Mouse (Mus musculus): Measurements from ENCODE around the gene Pirt.

Pirt gene

DNA sequence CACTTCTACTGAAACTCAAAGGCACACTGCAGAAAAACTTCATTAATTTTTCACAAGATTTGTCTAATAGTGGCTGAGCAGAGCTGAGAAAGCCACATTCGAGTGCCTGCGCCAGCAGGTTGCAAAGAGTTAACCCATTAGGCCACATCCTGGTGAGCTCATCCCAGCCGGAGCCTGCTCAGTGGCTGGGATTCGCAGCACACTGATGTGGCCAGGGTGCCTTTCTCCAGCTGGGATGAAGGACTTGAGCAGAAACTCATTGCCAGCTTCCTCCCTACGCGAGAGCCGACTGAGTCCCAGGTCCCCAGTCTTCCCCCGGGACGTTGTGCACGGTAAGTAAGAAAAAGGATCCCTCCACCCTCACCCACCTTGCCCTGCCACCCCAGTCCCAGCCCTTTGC is at the start of gene Pirt:
Gene Pirt (plus strand): TSS at position 171 of the 400 bp plus-strand sequence.
- DNase-seq, result no peak

DNA sequence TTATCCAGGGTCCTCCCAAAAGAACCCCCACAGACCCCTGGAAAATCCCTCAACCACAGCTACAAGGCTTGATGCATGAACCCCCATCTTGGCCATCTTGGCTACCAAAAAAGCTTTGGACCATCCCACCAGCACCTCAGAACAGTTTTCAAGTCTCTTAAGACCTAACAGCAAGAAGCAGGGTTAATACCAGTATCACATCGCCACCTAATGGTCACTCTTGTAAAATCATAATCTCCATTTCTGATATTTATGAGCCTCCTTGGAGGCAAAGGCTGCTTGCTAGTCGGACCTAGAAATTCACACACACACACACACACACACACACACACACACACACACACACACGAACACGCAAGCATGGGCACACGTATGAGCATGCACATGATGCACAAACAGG is 40.1 kb upstream of the Pirt start:
- DNase-seq, result no peak

DNA sequence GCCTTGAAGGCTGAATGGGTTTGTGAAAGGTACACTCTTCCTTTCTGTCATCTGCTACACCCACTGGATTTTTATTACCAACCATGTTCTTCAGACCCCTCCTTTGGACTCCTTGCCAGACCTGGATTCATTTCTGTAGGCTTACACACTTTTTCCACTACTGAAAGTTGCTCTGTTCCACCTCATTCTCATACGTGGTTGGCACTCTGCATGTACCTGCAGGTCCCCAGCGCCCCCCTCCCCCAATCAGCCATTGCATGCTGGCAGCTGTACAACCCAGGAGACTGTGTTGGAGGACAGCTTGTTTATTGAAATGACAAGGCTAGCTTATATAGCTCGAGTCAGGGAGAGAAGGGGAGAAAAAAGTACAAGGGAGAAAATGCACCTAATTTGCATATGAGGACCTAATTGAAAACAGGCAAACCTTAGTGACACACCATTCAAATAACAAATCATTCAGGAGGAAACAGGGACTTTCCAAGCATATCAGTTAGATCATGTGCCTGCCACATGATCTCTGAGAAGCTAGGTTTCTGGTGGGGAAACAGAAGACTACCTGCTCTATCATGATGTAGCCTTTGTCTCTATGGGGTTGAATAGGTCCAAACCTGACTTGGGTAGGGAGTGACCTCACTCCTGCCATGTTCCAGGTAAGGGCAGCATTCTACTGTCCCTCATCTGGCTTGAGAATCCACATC is 38.9 kb upstream of the Pirt start:
- no peak for DNase-seq

DNA sequence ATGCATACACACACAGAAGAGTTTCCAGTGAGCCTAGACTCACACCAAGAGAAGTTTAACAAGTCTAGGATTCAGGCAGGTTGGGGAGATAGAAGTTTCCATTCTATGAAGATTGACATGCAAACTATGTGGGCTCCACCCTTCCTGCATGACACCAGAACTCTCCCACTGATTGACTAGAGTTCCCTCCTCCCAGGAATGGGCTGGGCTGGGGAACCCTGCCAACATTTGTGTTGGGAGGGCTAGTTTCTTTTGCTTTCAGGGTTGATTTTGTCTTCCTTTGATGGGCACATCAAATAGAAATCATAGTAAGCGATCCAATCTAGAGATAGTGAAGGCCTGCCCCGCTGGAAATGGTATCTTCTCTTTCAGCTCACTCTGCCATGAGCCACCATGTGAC is 30.5 kb upstream of the Pirt start:
- DNase-seq, result no peak

DNA sequence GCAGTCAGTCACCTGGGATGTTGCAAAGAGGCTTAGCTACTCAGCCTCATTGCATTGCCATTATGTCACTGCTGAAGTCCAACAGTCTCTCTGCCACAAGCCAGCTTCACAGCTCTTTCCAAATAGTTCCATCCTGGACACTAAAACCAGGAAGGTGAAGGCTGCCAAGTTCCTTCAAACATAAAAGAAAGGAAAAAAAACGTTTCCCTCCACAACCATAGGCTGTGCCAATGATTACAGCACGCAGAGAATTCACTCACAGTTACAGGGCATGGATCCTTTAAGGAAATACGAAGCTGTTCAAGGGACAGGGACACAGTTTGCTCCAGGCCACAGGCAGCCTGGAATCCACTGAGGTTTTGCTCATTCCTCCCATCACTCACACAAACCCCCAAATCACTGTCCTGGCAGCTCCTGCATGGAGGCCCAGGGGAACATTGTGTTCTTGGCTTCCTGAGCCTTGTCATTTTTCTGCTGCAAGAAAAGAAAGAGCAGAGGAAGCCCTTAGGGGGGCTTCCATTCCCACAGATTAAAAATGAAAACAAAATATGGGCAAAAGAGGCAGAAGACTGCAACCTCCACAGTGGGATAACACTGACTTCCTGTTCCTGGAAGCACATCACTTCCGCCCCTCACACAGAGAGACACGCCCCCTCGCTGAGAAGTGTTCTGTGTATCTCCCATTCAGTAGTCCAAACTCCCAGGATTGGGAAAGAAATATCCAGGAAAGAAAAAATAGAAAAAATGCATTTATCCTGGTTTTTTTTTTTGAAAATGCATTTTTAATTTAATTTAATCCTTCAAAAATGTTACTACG is 29.3 kb upstream of the Pirt start:
- no peak for DNase-seq

DNA sequence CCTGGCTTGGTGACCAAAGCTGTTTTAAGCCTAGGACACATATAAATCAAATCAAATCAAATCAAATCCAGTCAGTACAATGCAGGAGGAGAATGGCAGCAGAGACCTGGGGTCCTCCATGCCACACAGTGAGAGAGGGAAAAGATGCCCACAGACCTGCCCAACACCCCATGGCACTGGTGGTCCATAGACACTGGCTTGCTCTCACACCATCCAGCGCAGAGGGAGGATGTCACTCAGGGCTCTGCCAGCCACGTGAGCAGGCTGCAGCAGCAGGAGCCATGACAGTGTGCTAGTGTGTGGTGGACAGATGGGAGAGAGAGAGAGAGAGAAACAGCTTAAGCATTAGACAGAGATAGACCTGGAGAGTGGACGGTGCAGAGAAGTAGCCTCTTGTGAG is 19.2 kb upstream of the Pirt start:
- DNase-seq, result no peak

DNA sequence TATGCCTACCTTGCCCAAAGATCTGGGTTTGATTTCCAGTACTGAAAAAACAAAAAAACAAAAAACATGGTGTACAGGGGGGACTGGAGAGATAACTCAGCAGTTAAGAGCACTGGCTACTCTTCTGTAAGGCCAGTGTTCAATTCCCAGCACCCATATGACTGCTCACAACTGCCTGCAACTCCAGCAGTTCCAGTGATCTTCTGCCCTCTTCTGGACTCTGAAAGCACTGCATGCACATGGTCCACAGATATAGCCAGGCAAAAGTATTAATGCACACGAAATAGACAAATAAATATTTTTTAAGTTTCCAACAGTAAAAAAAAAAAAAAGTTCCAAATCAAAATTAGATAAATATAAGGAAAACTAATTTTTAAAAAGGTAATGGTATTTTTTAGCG is 13.0 kb upstream of the Pirt start:
- DNase-seq, result no peak

DNA sequence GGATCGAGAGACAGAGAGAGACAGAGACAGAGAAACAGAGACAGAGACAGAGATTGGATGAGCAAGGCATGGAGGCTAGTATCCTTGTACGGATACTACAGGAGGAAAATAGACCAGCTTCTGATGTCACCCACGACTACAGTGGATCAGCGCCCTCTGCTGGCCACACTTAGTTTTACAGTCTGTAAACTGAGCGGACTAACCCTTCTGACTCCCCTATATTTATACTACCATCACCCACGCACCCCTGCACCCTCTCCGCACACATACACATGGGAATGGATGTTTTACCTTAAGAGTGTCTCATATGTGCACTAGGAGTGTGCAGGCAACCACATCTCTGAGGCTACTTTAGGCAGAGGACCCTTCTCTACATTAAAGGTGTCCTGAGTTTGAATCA is 12.4 kb upstream of the Pirt start:
- DNase-seq, result peak; percentile 66

DNA sequence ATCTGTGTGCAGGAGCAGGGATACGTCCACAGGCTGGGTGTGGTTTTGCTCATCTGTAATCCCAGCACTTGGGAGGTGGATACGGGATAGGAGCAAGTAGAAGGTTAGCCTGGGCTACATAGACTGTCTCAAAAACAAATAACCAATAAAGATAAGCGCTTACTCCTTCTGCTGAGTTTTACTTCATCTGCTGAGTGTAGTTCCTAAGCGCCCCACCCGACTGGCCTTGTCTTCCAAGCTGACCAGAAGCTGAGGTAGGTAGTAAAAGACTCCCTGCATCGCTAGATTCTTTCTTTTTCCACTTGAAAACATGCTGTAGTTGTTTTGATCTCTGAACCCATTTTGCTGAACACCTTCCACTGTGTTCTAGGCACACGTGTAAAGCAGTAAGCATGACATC is 9.0 kb upstream of the Pirt start:
- DNase-seq, result no peak

DNA sequence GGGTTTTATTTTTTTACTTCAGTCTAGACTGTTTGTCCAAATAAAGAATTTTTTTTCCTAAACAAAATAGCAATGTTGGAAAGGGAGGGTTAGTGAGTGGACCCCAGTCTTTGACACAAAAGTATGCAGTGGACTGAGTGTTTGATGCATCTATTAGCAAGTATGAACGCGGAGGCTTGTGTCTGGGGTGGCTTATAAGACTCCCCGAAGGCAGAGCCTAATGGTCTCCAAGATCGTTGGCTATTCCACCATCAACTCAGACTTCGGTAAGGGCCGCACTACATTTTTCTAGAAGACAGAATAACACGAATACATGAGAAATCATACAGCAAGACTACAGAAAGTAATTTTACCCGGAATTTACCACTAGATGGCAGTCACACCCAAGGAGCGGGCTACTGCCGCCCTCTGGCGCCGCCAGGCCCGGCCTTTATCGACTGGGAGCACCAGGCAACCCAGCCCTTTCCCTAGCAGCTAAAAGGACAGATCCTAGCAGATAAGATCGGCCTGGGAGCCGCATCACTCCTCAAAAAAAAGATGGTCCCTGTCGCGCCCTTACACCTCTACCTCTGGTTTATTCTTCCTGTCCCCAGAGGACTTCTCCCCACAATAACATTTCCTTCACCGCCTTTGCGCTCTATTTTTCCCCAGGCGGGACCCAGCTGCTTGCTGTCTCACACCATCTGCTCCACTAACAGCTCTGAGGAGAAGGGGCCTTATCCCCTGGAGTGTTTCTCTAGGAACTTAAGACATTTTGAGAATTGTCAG is 6.0 kb upstream of the Pirt start:
- peak; percentile 78 for DNase-seq

DNA sequence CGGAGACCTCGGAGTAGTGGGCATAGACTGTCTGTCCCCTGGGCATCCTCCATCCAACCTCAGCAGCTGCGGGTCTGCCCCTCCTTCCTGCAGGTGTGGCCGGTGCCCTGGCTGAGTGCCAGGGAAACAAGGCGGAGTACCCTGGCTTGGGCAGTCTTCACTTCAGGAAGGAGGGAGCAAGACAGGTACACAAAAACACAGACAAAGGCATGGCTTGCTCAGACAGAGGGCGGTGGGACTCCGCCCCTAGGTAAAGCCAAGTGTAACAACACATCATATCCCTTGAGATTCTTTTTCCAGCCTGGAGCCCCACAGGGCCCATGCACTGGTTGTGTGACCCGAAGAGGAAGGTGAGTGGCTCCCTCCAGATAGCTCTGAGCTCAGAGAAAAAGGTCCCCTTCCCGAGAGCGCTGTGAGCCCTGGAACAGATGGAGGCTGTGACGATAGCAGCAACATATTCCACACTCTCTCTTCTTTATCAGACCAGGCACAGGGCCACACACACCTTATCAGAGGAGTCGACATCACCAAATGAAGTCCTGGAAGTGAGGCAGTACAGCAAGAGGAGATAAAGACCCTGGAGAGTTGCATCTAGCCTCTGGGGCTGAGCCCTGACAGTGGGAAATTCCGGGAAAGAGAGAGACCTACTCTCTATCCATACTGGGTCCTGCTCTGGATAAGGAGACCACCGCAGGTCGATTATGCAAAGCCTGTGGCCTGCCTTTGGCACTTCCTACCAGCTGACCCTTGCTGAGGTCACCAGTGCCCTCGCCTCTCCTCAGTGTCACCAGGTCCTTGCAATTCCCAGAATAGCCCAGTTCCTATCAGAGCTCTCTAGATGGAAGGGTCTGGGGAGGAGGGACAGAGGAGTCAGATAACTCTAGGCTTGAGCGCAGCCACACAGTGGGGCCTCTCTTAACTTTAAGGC is 1.0 kb downstream of the Pirt start:
- DNase-seq, result peak; percentile 68

DNA sequence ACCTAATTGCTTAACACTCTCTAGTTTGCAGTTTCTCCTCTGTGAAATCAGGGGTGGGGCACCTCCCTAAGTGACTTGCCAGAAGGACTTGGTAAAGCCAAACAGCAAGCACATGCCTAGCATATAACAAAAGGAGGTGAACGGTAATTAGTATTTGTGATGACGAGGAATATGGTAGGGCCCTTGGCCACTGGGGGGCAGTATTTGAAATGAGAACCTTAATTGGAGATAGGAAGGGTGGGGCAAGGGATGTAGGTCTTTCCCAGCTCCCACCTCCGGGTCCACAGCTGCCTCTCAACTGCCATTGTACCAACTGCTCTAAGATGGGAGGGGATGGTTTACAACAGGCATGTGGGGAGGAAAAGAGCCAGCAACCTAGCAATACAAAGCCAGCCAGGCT is 2.5 kb downstream of the Pirt start:
- DNase-seq, result peak; percentile 61

DNA sequence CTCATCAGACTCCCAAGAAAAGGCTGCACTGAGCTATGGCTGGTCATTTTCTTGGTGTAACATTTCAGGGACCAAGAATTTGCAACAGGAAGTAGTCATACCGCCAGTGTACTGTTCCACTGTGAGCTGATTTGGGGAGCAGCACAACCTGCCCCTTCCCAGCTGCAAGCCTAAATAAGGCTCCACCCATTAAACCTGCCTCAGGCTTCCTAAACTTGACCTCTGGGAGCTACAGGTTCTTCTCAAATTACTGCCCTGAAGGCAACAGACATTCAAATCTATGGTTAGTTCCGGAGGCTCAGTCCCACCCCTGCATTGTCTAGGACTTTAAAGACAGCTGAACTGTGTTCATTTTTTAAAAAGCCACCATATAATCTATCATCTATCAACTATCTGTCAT is 8.2 kb downstream of the Pirt start:
- DNase-seq, result no peak

DNA sequence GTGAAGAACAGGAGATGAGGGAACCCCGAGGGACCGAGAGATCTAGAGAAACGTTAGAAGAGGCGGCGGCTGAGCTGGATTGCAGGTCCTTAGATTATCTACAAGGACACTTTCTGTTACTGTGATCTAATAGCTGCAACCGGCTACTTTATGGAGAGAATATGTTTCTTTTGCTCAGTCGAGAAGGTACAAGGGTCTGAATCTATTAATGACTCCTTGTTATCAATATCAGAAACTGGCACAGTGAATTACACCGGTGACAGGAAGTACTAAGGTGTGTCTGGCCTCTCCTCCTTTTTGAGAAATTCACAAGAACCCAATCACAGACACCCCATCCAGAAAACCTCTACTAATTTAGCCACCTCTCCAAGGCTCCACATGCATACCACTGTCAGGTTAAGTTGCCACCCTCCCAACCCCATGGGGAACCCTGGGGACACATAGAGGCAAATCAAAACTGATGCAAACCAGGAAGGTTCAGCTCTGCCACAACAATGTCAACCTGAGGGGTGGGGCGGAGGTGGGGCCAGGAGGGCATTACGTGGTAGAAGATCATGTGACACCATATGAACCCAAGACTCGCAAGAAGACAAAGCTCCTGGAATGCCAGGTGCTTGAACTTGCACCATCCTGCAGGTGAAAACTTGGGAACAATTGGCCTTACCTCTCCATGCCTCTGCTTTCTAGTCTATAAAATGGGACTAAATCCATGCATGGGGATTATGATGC is 12.5 kb downstream of the Pirt start:
- DNase-seq, result no peak

DNA sequence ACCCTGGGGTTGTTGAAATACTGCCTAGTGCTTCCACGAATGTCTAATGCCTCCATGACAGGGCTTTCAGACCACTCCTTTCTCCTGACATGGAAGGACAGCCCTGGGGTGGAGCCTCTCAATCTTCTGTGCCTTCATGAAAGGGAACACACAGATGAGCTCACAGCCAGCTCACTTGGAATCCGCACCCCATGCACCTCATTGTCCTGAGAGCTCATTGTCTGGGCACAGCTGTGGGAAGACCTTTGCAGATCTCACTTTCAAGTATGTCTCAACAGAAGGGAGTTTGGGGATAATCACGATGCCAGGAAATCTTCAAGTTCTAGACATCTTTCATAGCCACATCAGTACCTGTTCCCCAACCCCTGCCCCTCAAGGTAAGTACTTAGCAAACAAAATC is 16.5 kb downstream of the Pirt start:
- DNase-seq, result no peak

DNA sequence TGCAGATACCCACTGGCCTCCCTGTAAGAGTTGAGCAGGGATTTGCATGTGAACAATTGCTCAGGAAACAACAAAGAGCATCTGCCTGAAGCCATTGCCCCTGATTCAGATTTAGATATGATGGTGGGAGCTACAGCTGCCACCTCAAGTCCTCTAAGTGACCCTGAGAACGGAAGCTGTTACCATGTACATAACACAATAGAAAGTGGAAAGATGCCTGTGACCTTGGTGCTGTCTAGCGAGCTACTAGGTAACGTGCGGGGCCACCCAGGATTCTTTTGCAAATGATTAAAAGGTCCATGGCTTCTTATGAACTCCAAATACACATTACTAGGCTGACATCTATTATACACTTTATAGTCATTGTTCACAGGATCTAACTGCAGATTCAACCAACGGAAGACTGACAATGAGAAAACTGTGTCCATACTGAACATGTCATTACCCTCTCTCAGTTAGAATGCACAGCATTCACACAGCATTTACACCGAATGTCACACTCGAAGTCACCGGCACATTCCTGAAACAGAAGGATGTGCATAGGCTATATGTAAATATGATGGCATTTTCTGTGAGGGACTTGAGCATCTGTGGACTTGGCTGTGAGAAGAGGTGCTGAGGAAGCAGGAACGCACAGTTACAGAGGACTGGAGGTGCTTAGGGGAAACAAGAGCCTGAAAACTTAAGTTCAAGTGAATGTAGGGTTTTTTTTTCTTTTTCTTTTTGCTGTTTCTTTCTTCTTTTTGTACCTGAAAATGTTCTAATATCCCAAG is 21.2 kb downstream of the Pirt start:
- DNase-seq, result no peak

DNA sequence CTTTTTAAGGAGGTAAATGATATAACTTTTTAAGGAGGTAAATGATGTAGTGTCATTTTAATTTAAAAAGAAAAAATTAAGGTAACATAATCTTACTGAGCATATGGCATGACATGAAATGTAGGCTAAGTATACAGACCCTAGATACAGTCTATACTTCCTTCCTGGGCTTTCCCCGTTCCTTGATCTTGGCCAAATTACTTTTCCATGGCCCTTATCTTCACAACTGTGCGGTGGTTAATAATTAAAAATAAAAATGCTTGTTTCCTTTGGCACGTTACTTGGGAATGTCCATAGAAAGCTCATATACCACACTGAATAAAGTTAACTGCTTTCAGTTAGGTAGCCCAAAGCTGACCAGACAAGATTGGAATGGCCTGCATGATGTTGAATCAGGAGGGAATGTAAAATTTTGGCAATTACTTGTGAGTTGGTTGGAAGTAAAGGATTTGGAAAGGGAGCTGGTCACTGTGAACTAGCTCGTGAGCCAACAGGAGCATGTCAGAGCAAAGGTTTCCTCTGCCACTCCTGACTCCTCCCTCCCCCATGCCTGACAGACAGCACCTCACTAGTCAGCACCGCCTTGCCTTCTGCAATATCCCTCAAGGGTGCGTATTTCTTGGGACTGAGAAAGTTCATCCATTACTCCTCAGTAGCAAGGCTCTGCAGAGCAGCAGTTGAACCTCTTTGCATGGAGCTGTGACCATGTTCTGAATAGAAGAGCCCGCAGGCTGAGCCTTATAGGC is 22.8 kb downstream of the Pirt start:
- DNase-seq, result no peak

DNA sequence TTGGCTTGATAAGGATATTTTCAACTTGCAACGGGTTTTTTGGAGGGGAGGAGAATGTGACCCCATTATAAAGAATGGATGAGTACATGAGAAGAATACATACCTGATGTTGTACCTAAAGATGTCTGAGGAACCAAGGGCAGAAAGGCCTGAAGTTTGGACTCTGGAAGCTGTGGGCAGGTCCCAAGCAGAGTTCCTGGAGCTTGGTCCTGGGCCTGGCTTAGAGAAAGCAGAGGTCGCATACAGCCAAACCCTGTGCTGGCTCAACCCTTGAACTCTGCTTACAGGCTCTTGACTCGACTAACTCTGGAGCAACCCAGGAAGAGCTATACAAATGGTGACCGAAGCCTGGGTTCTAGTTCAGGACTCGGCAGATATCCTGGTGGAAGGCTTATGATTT is 30.2 kb downstream of the Pirt start:
- DNase-seq, result no peak

DNA sequence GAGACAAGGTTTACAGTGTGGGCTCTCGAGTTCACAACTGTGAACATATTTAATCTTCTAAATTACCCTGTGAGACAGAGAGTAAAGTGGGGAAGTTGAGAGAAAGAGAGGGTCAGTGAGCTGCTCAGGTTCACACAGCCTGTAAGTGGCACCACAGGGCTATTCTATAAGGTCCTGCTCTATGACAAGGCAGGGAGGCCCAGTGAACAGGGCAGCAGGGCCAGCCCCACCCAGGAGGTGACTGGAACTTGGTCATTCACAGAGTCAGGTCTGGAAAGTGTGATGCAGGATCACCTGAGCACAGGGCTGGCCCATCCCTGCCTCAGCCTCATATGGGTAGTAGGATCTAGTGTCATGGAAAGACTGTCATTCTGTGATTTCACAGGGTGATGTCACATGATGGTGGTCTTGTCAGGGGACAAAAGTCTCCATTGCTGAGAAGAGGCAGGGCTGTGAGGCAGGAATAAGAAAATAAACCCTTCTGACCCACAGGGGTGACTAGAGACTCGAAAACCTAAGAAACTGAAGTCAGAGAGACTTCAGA is 33.5 kb downstream of the Pirt start:
- DNase-seq, result no peak

DNA sequence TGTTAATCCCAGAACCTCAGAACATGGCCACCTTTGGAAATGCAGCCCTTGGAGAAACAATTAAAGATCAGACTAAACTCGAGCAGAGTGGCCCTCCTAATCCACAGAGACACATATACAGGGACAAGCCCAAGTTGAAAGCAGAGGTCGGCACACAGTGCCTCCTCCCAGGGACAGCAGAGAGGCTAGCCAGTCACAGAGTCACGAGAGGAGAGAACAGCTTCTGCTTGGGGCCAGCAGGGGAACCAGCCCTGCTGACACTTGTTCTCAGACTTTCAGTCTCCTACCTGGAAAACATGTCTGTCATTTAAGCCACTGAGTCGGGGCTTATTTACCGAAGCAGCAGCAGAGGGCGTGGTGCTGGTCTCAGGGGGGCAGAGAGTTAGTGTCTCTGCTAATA is 34.7 kb downstream of the Pirt start:
- DNase-seq, result no peak
